Mouse (Mus musculus) liver, postnatal 0 days (tissue): ENCODE measurements around the gene Smcr8.

Experiments
- CTCF ChIP-seq: sonication (generic); IDR thresholded peaks from 2 replicates; pipeline ENCODE4 v1.5.1; 2016; ENCODE audit warnings: antibody characterized with exemption, low read depth
- EP300 ChIP-seq: IDR thresholded peaks from 2 replicates; pipeline ENCODE4 v1.6.1; 2016; ENCODE audit warnings: antibody characterized with exemption, low read depth, mild to moderate bottlenecking

- no peak for TF ChIP-seq CTCF
- TF ChIP-seq EP300 = no peak
Observed at GRCm38 (mm10) chr11:60790472-60790871, 13.1 kb downstream of the Smcr8 start.
